Mouse (Mus musculus) lung, adult 2 months (tissue): Measurements from ENCODE around the gene Mtf2.

Source experiments
- CTCF ChIP-seq: fragments of 200-500 bp; IDR thresholded peaks from 2 replicates; pipeline ENCODE4 v1.5.1; 2011; ENCODE audit warnings: mild to moderate bottlenecking, low read length, control low read depth; ENCODE audit not compliant: insufficient read depth
- POLR2A ChIP-seq: fragments of 200-500 bp; IDR thresholded peaks from 2 replicates; pipeline ENCODE4 v1.6.1; 2011; ENCODE audit warnings: low read depth, mild to moderate bottlenecking, control low read depth, low read length, borderline replicate concordance; ENCODE audit errors: extremely low read depth

GRCm38 (mm10) chr5:108076241-108076640 lies 10.8 kb downstream of the Mtf2 start:
- TF ChIP-seq POLR2A = no peak
- no peak for TF ChIP-seq CTCF
